Mouse (Mus musculus): Measurements from ENCODE around the gene Aplp1.

GRCm38 (mm10) chr7:30484250-30484649, 38.9 kb upstream of the Aplp1 start:
- TF ChIP-seq POLR2A (IDR thresholded peaks at IDR 0.05; ENCODE audit: extremely low read depth, insufficient read depth, low read length) (no peak), CTCF (IDR thresholded peaks at IDR 0.05; ENCODE audit: extremely low read depth, insufficient read depth, low read length) (no peak)

Measured in cortical plate, adult 2 months (tissue).